Mouse (Mus musculus) spleen, postnatal 36 days (tissue): ENCODE measurements around the gene Zfp362.

Experiments used
- DNase-seq, 2 experiments: peaks; one replicate each; pipeline ENCODE4 v3.0.0; 2022; ENCODE audit warnings: low spot score in 2 of 2, mixed read lengths in 1 of 2

Zfp362 gene

DNA sequence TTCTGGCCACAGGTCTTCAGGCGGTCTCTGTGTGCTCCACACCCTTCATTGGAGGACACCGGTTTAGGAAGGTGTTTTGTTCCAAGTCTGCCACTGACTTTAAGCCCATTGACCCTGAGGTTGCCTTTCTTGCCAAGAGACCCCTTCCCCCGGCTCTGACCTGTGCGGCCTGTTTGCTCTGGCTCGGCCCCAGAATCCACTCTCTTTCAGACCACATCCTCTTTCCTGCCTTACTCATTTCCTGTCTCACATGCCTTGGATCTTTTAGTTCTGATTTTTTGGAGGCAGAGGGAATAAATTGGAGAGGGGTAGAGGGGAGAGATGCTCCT lies 76.2 kb downstream of the Zfp362 start:
- DNase-seq: no peak

DNA sequence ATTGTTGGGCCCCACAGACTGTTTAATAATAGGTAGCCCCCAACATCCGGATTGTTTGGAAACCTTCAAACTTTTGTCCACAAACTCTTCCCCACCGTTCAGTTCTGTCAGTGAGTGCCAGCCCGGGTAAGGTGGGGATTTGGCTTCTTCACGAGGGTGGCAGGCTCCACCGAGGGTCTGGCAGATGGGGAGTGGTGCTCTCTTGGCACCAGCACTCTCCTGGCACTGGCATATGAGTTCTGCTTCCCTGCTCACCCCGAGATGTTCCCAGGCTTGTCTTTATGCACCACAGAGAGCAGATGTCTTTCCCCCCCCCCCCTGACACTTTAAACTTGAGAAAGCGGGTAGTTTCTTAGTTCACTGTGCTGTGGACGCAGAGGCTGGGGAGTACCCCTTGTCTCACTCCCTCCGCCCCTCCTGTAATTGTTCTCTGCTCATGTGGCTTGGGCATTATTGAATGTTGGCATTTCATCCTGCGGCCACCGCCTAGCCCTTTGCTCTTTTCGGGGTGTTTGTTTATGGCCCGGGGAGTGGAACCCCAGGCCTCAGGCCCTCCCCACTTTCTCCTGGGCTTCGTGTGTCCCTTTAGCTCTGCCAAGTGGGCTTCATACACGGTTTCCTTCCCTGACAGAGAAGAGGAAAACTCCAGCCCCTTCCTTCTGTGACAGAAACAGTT lies 76.7 kb downstream of the Zfp362 start:
- no peak for DNase-seq

DNA sequence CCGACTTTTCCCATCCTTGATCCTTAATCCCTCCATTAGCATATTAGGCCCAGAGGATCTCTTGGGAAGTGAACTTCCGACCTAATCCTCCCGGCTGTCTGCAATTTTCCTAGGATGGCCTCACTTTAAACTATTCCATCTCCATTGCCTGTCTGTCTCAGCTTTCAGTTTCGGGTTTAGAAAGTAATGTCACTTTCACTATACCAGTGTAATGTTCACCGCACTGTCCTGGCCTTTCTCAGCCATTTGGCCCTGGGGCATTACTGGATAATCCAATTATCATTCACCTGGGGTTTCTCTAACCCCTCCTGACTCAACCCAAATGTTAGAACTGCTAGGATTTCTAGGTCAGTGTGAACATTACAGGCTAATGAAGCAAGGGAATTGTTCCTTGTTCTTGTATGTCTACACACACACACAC lies 77.4 kb downstream of the Zfp362 start:
- DNase-seq: no peak

DNA sequence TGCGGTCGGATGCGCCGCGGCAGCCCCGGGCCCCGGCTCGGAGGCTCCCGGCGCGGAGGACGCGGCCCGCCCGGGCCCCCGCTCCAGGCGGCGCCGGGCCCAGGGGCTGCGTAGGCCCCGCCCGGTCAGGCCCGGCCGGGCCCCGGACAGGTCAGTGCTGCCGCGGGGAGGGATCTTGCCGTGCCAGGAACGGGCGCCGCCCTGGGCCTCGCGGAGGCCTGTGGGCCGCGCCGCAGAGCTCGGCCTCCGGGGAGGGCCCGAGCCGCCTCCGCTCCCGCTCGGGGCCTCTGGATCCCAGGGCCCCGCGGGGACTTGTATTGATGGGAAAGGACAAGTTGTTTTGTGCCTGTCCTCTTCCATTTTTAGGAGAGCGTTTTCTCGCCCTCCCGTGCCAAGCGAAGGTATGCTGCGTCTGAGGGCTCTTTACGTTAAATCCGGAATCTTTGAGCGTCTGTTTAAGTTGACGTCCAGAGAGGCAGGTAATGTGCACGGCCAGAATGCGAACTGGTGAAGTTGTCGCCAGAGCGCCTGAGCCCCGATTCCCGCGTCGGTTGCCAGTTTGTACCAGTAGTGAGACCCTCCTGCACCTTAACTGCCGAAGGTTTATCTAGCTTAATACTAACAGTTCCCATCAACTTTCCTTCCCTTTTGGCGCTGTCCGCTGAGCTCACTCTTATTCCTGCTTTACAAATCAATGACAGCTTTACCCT lies 78.0 kb downstream of the Zfp362 start:
- peak; percentile 44 to 45 for DNase-seq

DNA sequence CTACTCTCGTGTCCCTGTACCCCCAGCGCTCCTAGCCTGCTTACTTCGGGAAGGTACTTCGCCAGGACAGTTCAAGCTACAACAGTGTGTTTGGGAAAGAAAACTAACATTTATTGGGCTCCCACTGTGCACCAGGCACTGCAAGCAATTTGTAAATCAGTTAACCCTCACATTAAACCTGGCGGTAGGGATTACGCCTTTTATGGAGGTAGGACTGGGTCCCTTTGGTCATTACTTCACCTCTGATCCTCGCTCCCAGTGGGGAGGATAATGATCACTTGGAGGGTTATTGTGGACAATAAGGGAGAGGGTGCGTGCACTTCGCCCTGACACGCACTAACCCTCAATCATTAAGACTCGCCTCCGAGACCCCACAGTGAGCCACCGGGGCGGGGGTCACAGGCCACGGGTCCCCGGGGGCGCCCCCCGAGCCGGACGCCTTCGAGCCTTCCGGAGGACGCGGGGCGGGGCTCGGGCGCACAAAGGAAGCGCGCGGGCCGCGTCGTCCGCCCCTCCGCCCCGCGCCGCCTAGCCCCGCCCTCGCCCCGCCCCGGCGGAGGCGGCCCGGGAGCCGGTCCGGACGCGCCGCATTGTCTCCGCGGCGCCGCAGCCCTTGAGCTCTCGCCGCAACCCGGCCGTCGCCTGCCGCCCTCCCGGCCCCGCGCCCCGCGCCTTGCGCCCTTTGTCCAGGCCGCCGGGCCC lies 78.7 kb downstream of the Zfp362 start:
- DNase-seq: peak; percentile 86 to 88

DNA sequence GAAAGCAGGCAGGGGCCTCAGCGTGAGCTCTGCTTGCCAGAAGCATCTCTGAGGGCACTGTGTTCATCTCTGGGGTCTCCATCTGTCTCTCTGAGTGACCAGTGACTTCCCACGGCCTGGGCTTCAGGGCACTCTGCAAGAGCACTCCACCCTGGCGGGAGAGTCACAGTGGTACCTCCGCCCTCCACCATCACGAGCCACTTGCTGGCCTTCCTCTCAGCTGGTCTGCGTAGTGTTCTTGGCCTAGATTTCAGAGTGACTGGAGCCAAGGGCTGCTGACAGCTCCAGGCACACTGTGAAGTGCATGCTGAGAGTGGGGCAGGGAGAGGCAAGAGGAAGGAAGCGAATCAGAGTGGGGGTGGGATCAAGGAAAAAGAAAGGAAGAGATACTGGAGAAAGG lies 81.8 kb downstream of the Zfp362 start:
- no peak for DNase-seq

DNA sequence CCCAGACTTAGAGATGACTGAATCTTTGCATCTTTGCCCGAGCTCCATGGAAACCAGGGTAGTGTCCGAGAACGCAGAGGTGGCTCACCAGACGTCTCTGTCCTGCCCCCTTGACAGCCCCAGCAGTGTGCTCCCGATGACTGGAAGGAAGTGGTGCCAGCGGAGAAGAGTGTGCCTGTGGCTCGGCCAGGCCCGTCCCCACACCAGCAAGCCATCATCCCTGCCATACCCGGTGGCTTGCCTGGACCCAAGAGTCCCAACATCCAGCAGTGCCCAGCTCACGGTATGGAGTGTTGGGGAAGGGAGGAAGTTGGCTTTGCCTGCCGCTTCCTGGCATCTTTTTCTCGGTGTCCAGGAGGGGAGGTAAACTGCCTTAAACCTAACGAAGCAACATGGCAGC lies 82.4 kb downstream of the Zfp362 start:
- DNase-seq: no peak
